Mouse (Mus musculus) small intestine, adult 2 months (tissue): ENCODE measurements around the gene Tstd3. TPM values are rescaled to one million over a fixed set of nuclear protein-coding genes. Genes with fewer than 3 reads are reported as not detected.

Experiments used
- H3K27ac ChIP-seq: fragments of 200-500 bp; 2 replicates; pipeline ENCODE4 v1.5.1; 2012; ENCODE audit warnings: low read depth, low read length, control low read depth, inconsistent platforms; ENCODE audit not compliant: insufficient read depth
- H3K27me3 ChIP-seq: fragments of 200-500 bp; 2 replicates; pipeline ENCODE4 v1.6.1; 2012; ENCODE audit warnings: mild to moderate bottlenecking, moderate library complexity, low read length, inconsistent platforms; ENCODE audit not compliant: control insufficient read depth, insufficient read depth
- H3K36me3 ChIP-seq: fragments of 200-500 bp; 2 replicates; pipeline ENCODE4 v1.6.1; 2012; ENCODE audit warnings: mild to moderate bottlenecking, low read length, control low read depth, inconsistent platforms; ENCODE audit not compliant: control insufficient read depth, insufficient read depth
- H3K4me1 ChIP-seq: fragments of 200-500 bp; 2 replicates; pipeline ENCODE4 v1.6.1; 2012; ENCODE audit warnings: low read length, inconsistent platforms, mixed read lengths; ENCODE audit not compliant: control insufficient read depth, insufficient read depth, insufficient read length
- H3K4me3 ChIP-seq: fragments of 200-500 bp; 2 replicates; pipeline ENCODE4 v1.5.1; 2012; ENCODE audit warnings: low read depth, mild to moderate bottlenecking, control low read depth, inconsistent platforms, low read length, moderate library complexity
- CTCF ChIP-seq: fragments of 200-500 bp; IDR thresholded peaks from 2 replicates; pipeline ENCODE4 v1.5.1; 2012; ENCODE audit warnings: low read depth, mild to moderate bottlenecking, control low read depth, inconsistent platforms, low read length, moderate library complexity, mixed read lengths; ENCODE audit not compliant: insufficient replicate concordance, insufficient read length; ENCODE audit errors: extremely low read depth
- POLR2A ChIP-seq: fragments of 200-500 bp; IDR thresholded peaks from 2 replicates; pipeline ENCODE4 v1.6.1; 2012; ENCODE audit warnings: low read depth, mild to moderate bottlenecking, control low read depth, inconsistent platforms, low read length, moderate library complexity
- WGBS: fragments of 180-500 bp; shearing (Covaris S2); methylation state at CpG from one replicate; pipeline ENCODE4 v1.1.7; 2018; 5-methylcytosine and 5-hydroxymethylcytosine counted together
- polyA plus RNA-seq: library from polyadenylated mRNA; depleted of rRNA; stranded (reverse); fragments of >200 nt; gene quantifications from 2 replicates; pipeline ENCODE4 v1.2.3, GENCODE M21; 2012; rRNA removed

The Tstd3 gene
- polyA plus RNA-seq = 1.3 and 2.8 TPM in 2 replicates

GRCm38 (mm10) chr4:21766863-21767304 is at the start of gene Tstd3, which contains the start of gene Usp45:
Tstd3 (minus strand) TSS chr4:21767212.
Usp45 (plus strand) TSS chr4:21767156.
- H3K27ac ChIP-seq = no peak within 1 kb of the TSS
- TF ChIP-seq POLR2A = no peak
- peak; percentile 83 for TF ChIP-seq CTCF
- WGBS = 1% methylated on average over 17 of the region's 17 CpGs

GRCm38 (mm10) chr4:21814029-21814428 is 47.0 kb upstream of the Tstd3 start:
- H3K36me3 ChIP-seq = peaks cover 27% of the 10 kb centered on the region
- no peak overlapping the region for H3K27ac ChIP-seq
- no peaks in the 10 kb centered on the region for H3K4me1 ChIP-seq
- no peaks in the 10 kb centered on the region for H3K27me3 ChIP-seq
- 37% methylated on average over 2 of the region's 2 CpGs for WGBS
- no peak overlapping the region for H3K4me3 ChIP-seq
- TF ChIP-seq POLR2A = no peak
- TF ChIP-seq CTCF = peak; percentile 65; the same call in 1 of the 2 replicates

More at GRCm38 (mm10) chr4:21766863-21767304, at the start of gene Tstd3, which contains the start of gene Usp45:
- Histone ChIP-seq H3K4me1 (peaks cover 5% of the 10 kb centered on the region; the same call in 1 of the 2 replicates), H3K4me3 (peak within 1 kb of the TSS; percentile 78), H3K36me3 (no peaks in the 10 kb centered on the region), H3K27me3 (no peaks in the 10 kb centered on the region)

- Histone ChIP-seq H3K27ac (no peak overlapping the region), H3K4me1 (no peaks in the 10 kb centered on the region), H3K36me3 (peaks cover 27% of the 10 kb centered on the region), H3K27me3 (no peaks in the 10 kb centered on the region), H3K4me3 (no peak overlapping the region)
- 93% methylated on average over 6 of the region's 6 CpGs for WGBS
- no peak for TF ChIP-seq POLR2A
- TF ChIP-seq CTCF = no peak
Measured at GRCm38 (mm10) chr4:21812635-21813034, 45.6 kb upstream of the Tstd3 start.

GRCm38 (mm10) chr4:21810608-21811007 is 43.6 kb upstream of the Tstd3 start:
- 53% methylated on average over 3 of the region's 3 CpGs for WGBS
- no peaks in the 10 kb centered on the region for H3K27me3 ChIP-seq
- no peak overlapping the region for H3K4me3 ChIP-seq
- peaks cover 26% of the 10 kb centered on the region for H3K36me3 ChIP-seq
- no peak overlapping the region for H3K27ac ChIP-seq
- no peaks in the 10 kb centered on the region for H3K4me1 ChIP-seq
- TF ChIP-seq CTCF (no peak), POLR2A (no peak)

- TF ChIP-seq CTCF = no peak
- TF ChIP-seq POLR2A = no peak
- Histone ChIP-seq H3K4me1 (no peaks in the 10 kb centered on the region), H3K36me3 (peaks cover 30% of the 10 kb centered on the region), H3K4me3 (no peak overlapping the region), H3K27me3 (no peaks in the 10 kb centered on the region), H3K27ac (no peak overlapping the region)
- 88% methylated on average over 5 of the region's 5 CpGs for WGBS
Measured at GRCm38 (mm10) chr4:21807204-21807603, 40.2 kb upstream of the Tstd3 start.

GRCm38 (mm10) chr4:21801620-21802019 is 34.6 kb upstream of the Tstd3 start:
- WGBS = 95% methylated on average over 2 of the region's 2 CpGs
- TF ChIP-seq CTCF (no peak), POLR2A (no peak)
- Histone ChIP-seq H3K4me1 (no peaks in the 10 kb centered on the region), H3K27ac (no peak overlapping the region), H3K27me3 (no peaks in the 10 kb centered on the region), H3K4me3 (no peak overlapping the region), H3K36me3 (peaks cover 47% of the 10 kb centered on the region)

- TF ChIP-seq POLR2A = no peak
- no peak for TF ChIP-seq CTCF
- Histone ChIP-seq H3K27me3 (no peaks in the 10 kb centered on the region), H3K4me3 (no peak overlapping the region), H3K4me1 (no peaks in the 10 kb centered on the region), H3K36me3 (peaks cover 46% of the 10 kb centered on the region), H3K27ac (no peak overlapping the region)
- 98% methylated on average over 1 of the region's 1 CpGs for WGBS
Measured at GRCm38 (mm10) chr4:21801013-21801412, 34.0 kb upstream of the Tstd3 start.

- no peak for TF ChIP-seq POLR2A
- no peak for TF ChIP-seq CTCF
- peaks cover 25% of the 10 kb centered on the region for H3K36me3 ChIP-seq
- H3K4me1 ChIP-seq = no peaks in the 10 kb centered on the region
- H3K27me3 ChIP-seq = no peaks in the 10 kb centered on the region
- 78% methylated on average over 3 of the region's 3 CpGs for WGBS
- H3K4me3 ChIP-seq = no peak overlapping the region
- no peak overlapping the region for H3K27ac ChIP-seq
Measured at GRCm38 (mm10) chr4:21793631-21794030, 26.6 kb upstream of the Tstd3 start.
